Mouse (Mus musculus) bone marrow macrophage, adult 2 months (primary cell): ENCODE results near the gene Iqca. TPM values are rescaled to one million over a fixed set of nuclear protein-coding genes. Genes with fewer than 3 reads are reported as not detected.
A peak's percentile ranks its signal among the peaks of the same experiment; 100 is the strongest.

Source experiments
- H3K27ac ChIP-seq: 2 replicates; pipeline ENCODE4 v1.5.1; 2012; ENCODE audit warnings: low read depth, low read length; ENCODE audit not compliant: insufficient read depth
- H3K4me1 ChIP-seq: 2 replicates; pipeline ENCODE4 v1.6.1; 2012; ENCODE audit warnings: low read length; ENCODE audit not compliant: control insufficient read depth, insufficient read depth
- H3K4me3 ChIP-seq: 2 replicates; pipeline ENCODE4 v1.5.1; 2012; ENCODE audit warnings: mild to moderate bottlenecking, low read length, moderate library complexity; ENCODE audit not compliant: insufficient read depth
- CTCF ChIP-seq: IDR thresholded peaks from 2 replicates; pipeline ENCODE4 v1.5.1; 2012; ENCODE audit warnings: low read depth, mild to moderate bottlenecking, low read length, moderate library complexity
- POLR2A ChIP-seq: IDR thresholded peaks from 2 replicates; pipeline ENCODE4 v1.6.1; 2012; ENCODE audit warnings: mild to moderate bottlenecking, low read depth, low read length, borderline replicate concordance
- polyA plus RNA-seq: library from polyadenylated mRNA; stranded (reverse); fragments of >200 nt; gene quantifications from 2 replicates; pipeline ENCODE4 v1.2.4, GENCODE M21; 2012; ENCODE audit not compliant: missing spikeins, insufficient read depth, insufficient read length

Iqca gene
- polyA plus RNA-seq, 1 experiment = not detected

DNA sequence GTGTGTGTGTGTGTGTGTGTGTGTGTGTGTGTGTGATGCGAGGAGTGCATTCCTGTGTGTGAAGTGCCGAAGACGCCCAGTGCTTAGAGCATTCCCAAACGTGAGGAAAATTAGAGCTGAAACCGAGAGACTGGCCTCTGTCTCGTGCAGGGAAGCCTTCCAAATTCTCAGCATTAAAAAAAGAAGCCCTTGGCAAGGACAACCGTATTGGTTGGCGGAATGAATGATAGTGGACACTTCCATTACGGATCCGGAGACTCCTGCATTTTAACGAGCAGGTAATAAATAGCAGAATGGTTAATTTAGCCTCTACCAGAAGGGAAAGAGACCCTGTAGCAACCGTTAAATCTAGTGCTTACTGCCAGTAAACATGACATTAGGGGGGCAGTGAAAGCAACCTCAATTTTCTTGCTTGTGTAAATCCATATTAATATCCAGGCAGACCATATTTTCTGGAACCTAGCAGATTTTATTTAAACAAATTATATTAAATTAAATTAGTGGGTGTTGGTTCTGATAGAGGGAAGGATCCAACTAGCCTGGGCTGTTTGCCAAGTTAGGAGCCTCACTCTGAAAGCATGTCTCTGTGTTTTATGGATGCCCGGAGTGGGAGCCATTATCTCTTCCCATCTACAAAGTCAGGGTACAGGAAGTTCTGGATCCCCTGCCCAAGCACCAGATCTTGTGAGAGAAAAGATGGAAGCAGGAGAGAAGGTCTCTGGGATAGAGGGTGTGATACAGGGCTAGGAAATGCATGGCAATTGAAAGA lies 81.2 kb downstream of the Iqca start:
- H3K4me3 ChIP-seq = no peak overlapping the region
- no peak for TF ChIP-seq POLR2A
- no peak for TF ChIP-seq CTCF
- H3K4me1 ChIP-seq = no peaks in the 10 kb centered on the region
- no peak overlapping the region for H3K27ac ChIP-seq

DNA sequence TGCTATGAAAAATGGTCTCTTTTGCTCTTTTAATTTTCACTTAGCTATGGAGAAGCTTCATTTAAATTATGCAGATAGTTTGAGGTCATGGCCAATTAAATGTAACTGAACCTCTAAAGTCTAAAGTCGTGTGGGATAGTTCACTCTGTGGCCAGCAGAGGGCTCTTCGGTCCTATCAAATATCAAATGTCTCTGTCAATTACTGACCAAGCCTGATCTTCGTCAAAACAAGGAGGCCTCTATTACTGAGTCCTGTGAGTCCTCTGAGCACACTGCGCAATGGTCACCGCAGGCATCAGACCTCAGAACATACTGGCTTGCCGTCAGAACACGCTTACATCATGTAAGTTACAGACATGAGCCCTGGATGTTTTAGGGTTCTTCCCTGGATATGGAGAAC lies 92.6 kb downstream of the Iqca start:
- H3K4me3 ChIP-seq = no peak overlapping the region
- TF ChIP-seq POLR2A (no peak), CTCF (no peak)
- no peaks in the 10 kb centered on the region for H3K4me1 ChIP-seq
- H3K27ac ChIP-seq = no peak overlapping the region

DNA sequence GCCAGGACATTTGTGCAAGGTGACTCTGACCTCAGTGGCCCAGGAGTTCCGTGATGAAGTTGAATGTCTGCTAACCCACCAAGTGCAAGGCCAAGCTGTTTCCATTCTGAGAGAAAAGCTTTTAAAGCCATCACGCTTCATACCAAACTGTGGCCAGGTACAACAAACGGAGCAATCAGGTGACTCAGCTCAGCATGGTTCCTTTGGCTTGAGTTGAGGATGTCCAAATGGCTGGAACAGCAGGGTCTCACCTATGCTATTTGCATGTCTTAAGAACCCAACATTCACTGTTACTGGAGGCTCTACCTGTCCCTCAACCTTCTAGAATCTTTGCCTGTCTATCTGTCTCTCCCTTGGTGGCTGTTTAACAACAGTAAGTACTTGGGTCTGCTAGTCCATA lies 93.1 kb downstream of the Iqca start:
- H3K4me1 ChIP-seq = no peaks in the 10 kb centered on the region

DNA sequence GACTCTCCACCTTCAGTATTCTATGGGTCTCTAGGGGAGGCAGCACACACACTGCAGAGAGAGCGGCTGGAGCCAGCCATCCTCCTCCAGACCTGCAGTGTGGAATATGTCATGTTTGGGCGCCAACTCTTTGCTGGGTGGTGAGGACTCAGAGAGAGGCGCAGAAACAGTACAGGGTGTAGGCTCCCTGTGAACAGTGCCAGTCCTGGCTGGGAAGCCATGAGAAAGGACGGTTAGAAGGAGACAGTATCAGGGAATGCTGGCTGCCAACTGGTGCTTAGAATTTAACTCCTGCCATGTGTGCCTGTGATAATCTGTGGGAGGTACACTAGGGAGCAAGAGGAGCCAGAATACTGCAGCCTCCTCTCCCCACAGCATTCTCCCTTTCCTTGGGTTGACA lies 98.2 kb downstream of the Iqca start:
- no peak overlapping the region for H3K27ac ChIP-seq
- no peaks in the 10 kb centered on the region for H3K4me1 ChIP-seq
- H3K4me3 ChIP-seq = no peak overlapping the region
- TF ChIP-seq POLR2A (no peak), CTCF (no peak)

More for the DNA sequence above, 93.1 kb downstream of the Iqca start:
- Histone ChIP-seq H3K4me3 (no peak overlapping the region), H3K27ac (no peak overlapping the region)
- TF ChIP-seq CTCF (no peak), POLR2A (no peak)

- TF ChIP-seq POLR2A (no peak), CTCF (no peak)
- Histone ChIP-seq H3K4me3 (no peak overlapping the region), H3K4me1 (no peaks in the 10 kb centered on the region), H3K27ac (no peak overlapping the region)
Observed at GRCm38 (mm10) chr1:90051347-90051746, 101.9 kb downstream of the Iqca start.

GRCm38 (mm10) chr1:90050046-90050739 lies 103.0 kb downstream of the Iqca start:
- no peak for TF ChIP-seq CTCF
- no peak for TF ChIP-seq POLR2A
- no peak overlapping the region for H3K27ac ChIP-seq
- no peaks in the 10 kb centered on the region for H3K4me1 ChIP-seq
- no peak overlapping the region for H3K4me3 ChIP-seq

DNA sequence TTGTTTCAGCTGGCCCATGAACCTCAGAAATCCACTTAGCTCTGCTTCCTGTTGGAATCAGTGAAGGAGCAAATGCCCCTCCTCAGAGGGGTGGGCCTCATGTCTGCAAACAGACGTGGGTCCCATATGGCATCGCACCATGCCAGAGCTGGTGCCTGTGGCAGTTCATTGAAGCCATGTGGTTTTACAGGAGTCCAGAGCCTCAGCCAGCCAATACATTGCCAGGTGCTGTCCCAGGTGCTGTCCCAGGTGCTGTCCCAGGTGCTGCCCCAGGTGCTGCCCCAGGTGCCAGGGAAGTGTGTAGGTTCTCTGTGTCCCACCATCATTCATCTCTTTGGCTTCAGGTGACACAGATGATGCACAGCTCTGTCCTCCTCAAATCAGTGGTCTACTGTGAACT lies 124.9 kb downstream of the Iqca start:
- Histone ChIP-seq H3K27ac (no peak overlapping the region), H3K4me3 (no peak overlapping the region), H3K4me1 (no peaks in the 10 kb centered on the region)
- no peak for TF ChIP-seq CTCF

GRCm38 (mm10) chr1:90026945-90027344 lies 126.3 kb downstream of the Iqca start:
- Histone ChIP-seq H3K4me3 (no peak overlapping the region), H3K4me1 (no peaks in the 10 kb centered on the region), H3K27ac (no peak overlapping the region)
- TF ChIP-seq CTCF (peak; percentile 15; the same call in 1 of the 2 replicates), POLR2A (no peak)

DNA sequence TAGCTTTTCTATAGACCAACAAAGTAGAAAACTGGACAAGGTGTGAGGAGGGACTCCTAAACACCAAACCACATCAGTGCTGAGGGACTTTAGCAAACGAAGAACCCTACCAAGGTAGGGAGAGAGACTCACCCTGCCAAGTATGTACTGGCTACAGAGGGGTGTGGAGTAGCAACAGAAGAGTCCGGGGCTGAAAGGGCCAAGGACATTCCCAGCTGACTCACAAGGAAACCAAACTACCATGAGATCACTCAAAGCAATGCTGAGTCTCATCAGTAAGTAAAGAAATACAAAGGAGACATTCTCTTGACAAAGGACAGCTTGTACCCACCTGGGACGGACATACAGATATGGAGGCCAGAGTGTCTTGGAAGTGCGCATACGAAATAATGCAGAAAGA lies 132.9 kb downstream of the Iqca start:
- Histone ChIP-seq H3K4me1 (no peaks in the 10 kb centered on the region), H3K4me3 (no peak overlapping the region), H3K27ac (no peak overlapping the region)
- TF ChIP-seq POLR2A (no peak), CTCF (no peak)

GRCm38 (mm10) chr1:90018071-90018470 lies 135.1 kb downstream of the Iqca start:
- H3K27ac ChIP-seq = no peak overlapping the region
- H3K4me1 ChIP-seq = no peaks in the 10 kb centered on the region
- H3K4me3 ChIP-seq = no peak overlapping the region
- TF ChIP-seq POLR2A (no peak), CTCF (no peak)
